Mouse (Mus musculus) bone marrow, adult 2 months (tissue): ENCODE measurements around the gene Phf21b.

Source experiments
- CTCF ChIP-seq: fragments of 200-500 bp; IDR thresholded peaks from 2 replicates; pipeline ENCODE4 v1.5.1; 2011; ENCODE audit warnings: low read length, control low read depth; ENCODE audit not compliant: control insufficient read depth, insufficient read depth
- POLR2A ChIP-seq: fragments of 200-500 bp; IDR thresholded peaks from 2 replicates; pipeline ENCODE4 v1.6.1; 2011; ENCODE audit warnings: low read depth, mild to moderate bottlenecking, control low read depth, low read length, borderline replicate concordance; ENCODE audit not compliant: control insufficient read depth

- TF ChIP-seq CTCF (no peak), POLR2A (no peak)
Observed at GRCm38 (mm10) chr15:84793649-84794048, 62.2 kb downstream of the Phf21b start.
